Mouse (Mus musculus): ENCODE measurements around the gene Polr2e.

Gene Polr2e

DNA sequence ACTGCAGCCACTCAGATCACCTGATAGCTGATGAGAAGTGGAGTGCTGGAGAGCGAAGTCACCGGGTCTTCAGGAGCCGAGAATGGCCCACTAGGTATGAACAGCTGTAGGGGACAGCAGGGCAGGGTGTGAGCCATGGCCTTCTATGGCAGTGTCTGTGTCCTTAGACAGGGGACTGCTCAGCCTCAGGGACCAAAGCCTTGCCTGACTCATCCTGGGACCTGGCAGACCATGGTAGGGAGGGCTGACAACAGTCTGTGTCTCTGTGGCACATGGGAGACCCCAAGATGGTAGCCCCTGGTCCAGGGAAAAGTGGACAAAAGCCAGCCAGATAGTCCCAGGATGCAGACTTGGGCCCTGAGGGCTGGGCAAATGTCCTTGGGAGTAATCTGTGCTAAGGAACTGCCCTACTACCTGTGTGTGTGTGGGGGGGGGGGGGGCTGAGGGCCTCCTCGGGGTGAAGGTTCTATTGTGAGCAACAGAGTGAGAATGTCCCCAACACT lies 30.4 kb upstream of the Polr2e start:
- CTCF ChIA-PET, result no interaction called here

DNA sequence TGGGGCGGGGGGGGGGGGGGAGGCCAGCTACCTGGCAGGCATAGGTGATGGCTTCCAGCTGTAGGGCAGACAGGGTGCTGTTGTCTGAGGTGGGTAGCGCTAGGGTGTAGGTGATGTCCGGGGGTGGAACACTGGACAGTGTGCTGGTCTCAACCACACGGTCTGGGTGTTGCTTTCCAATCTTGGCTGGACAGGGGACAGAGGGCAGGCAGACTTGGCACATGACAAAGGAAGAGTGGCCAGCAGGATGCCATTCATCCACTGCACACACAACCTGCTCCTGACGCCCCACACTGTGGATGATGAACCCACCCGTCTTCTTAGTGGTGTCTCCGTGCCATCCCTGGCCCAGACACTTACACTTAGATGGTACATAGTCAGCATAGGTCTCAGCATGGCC lies 29.7 kb upstream of the Polr2e start:
- ChIA-PET POLR2A (interaction anchor here in 3 of 4 experiments (0.7 to 1.7 kb wide), 5 partner anchors 11 to 856 kb away, joined by 3 to 4 read pairs (median 3); no protein-coding TSS in a partner anchor), CTCF (interaction anchor here in 1 of 4 experiments (0.7 kb wide), 1 partner anchor 93 kb away, joined by 3 read pairs; no protein-coding TSS in a partner anchor)

More for the DNA sequence above, 30.4 kb upstream of the Polr2e start:
- POLR2A ChIA-PET, result interaction anchor here in 2 of 4 experiments (1.7 kb wide), 2 partner anchors 16 to 17 kb away, joined by 4 to 5 read pairs; no protein-coding TSS in a partner anchor

DNA sequence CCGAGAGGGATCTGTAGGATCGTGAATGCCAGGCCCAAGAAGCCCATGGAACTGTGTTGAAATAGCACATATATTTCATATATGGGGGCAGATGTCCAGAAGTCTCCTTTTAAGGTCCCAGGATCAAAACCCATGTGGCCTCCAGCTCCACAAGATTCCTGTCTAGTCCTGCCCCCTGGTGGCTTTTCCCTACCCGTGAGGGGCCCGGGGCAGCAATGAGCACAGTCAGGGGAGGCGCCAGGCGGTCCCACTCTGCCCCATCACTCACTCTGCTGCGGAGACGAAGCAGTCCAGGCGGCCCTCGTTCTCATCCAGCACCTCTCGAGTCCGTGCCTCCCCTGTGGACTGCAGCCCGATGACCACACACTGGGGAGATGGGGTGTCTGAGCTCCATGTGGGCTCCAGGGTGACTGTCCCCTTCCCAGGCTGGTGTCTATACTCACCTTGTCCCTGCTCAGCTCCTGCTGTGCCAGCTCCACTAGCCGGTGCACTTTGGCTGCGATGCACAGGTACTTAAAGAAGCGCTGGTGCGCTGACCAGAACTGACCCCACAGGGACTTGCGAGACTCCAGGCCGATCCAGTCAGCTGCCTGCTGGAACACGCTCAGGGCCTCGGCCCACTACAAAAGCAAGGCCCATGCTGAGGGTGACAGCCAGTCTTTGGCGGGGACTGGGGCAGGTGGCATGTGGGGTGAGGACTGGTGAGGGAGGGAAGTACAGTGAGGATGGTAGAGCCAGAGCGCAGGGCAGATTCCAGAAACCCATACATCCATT lies 24.5 kb upstream of the Polr2e start:
- CTCF ChIA-PET, result interaction anchor here (0.6 to 3.5 kb wide), 22 partner anchors 10 to 106 kb away, joined by 3 to 13 read pairs (median 3); partner anchors contain the start of gene Tmem259 (in 3 of the 4)

DNA sequence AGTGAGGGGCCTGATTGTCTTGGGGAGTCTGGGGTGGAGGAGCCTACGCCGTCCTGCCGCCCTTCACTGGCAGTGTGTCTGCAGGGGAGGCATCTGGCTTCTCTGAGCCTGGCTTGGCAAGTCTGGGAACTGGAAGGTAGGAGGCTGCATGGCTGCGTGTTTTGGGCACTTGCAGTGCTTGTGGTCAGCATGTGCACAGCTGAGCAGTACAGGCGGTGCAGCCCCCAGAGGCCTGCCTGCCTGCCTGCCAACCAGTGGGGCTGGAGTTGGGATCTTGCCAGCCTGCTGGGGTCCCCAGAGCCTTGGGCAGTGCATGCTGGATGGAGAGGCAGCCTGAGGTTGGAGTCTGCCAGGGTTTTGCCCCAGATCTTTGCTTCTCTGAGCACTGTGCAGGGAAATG lies 23.5 kb upstream of the Polr2e start:
- ChIA-PET CTCF (interaction anchor here in 3 of 4 experiments (0.6 to 3.5 kb wide), 7 partner anchors 9 to 104 kb away, joined by 3 to 13 read pairs (median 3); partner anchors contain the start of gene Tmem259 (in 1 of the 3)), POLR2A (interaction anchor here in 3 of 4 experiments (0.7 to 17.9 kb wide), 4 partner anchors 9 to 66 kb away, joined by 3 to 849 read pairs (median 27); partner anchors contain the start of genes Gpx4 (in 1 of the 3) and Polr2e (in 1 of the 3))

More for the DNA sequence above, 24.5 kb upstream of the Polr2e start:
- POLR2A ChIA-PET, result interaction anchor here in 3 of 4 experiments (0.7 to 17.9 kb wide), 6 partner anchors 7 to 79 kb away, joined by 3 to 849 read pairs (median 4); partner anchors contain the start of genes Gpx4 (in 1 of the 3) and Polr2e (in 1 of the 3)

DNA sequence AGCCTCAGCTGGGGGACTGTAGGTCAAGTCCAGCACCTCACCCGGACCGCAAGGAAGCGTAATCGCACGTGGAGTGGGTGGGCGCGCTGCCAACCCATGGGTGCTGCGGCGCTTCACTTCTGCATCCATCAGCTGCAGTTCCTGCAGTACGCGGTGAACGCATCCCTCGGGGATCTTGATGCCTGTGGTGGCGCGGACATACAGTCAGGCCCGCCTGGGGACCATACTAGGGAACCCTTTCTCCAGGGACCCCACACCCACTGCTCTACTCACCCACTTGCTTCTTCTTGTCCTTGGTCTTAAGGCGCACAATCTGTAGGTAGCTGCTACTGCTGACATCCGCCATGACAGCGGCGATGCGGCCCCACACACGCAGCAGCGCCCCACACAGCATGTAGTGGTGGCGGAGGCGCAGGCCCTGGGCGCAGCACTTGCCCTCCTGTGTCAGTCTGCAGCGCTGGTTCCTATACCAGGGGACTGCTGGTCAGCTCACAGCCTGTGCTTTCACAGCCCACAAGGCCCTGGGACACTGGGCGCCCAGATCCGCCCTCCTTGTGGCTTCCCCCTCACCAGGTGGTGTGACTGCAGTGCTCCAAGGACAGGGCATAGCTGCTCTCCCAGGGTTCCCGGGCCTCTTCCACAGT lies 18.2 kb upstream of the Polr2e start:
- CTCF ChIA-PET, result interaction anchor here (0.6 to 2.1 kb wide), 13 partner anchors 17 to 187 kb away, joined by 3 to 5 read pairs (median 3); partner anchors contain the start of genes Stk11 (in 1 of the 4) and Tmem259 (in 1 of the 4)
- POLR2A ChIA-PET, result interaction anchor here (0.6 to 24.5 kb wide), 58 partner anchors 8 to 329 kb away, joined by 3 to 849 read pairs (median 4); partner anchors contain the start of genes Gpx4 (in 3 of the 4), Polr2e (in 3 of the 4), Tmem259 (in 3 of the 4) and Arhgap45 (in 2 of the 4)

DNA sequence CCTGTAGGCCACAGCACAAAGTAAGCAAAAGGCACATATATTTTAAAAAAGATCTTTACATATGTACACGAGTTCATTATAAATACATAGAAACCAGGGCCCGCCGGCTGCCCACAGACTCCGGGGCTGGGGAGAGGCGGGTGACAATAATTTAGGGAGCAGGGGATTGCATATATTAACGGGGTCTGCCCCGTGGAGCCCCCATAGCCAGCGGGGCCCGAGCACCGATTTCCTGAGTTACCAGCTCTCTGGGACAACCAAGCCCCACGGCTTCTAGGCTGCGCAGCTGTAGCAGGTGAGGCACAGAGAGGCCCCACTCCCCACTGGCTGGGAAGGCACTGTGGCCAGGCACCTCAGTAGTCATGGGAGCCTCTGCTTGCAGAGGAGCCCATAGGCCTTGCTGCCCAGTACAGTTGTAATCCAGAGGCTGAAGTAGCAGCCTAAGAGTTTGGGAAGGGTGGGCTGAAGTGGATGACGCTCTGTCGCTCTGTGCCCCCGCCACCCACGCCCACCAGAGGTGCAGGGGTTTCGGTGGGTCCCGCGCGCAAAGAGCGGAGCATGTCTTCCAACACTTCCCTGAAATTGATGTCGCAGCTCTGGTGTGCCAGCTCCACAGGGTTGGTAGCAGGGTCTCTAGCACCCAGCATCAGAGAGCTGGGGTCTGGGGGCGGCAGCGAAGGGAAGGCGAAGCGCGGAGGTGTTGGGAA lies 17.5 kb upstream of the Polr2e start:
- CTCF ChIA-PET, result interaction anchor here in 3 of 4 experiments (0.6 to 2.1 kb wide), 9 partner anchors 26 to 188 kb away, joined by 3 to 5 read pairs (median 3); partner anchors contain the start of gene Tmem259 (in 1 of the 3)
- POLR2A ChIA-PET, result interaction anchor here (0.6 to 24.5 kb wide), 58 partner anchors 8 to 329 kb away, joined by 3 to 849 read pairs (median 4); partner anchors contain the start of genes Gpx4 (in 3 of the 4), Polr2e (in 3 of the 4), Tmem259 (in 3 of the 4) and Arhgap45 (in 2 of the 4)

DNA sequence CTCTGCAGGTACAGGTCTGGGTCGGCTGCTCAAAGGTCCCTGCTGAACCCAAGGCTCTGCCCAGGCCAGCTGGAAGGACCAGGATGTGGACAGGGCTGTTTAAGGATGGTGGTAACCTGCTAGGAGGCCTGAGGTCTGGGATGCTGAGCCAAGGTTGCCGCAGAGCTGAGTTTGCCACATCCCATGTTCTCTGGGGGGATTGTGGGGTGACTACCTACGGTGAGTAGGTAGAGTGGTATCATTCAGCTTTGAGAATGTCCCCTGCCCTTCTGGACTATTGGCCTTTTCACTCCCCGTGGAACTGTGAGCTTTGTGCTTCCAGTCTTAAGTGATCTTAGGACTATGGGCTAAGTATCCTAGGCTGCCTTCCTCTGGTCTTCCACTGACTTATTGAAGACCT lies 16.9 kb upstream of the Polr2e start:
- CTCF ChIA-PET, result interaction anchor here in 2 of 4 experiments (0.6 kb wide), 2 partner anchors 188 to 1990 kb away, joined by 3 read pairs; no protein-coding TSS in a partner anchor
- POLR2A ChIA-PET, result interaction anchor here (0.5 to 24.5 kb wide), 35 partner anchors 8 to 273 kb away, joined by 3 to 849 read pairs (median 5); partner anchors contain the start of genes Gpx4 (in 3 of the 4), Polr2e (in 3 of the 4), Cnn2 (in 2 of the 4) and Tmem259 (in 2 of the 4)

DNA sequence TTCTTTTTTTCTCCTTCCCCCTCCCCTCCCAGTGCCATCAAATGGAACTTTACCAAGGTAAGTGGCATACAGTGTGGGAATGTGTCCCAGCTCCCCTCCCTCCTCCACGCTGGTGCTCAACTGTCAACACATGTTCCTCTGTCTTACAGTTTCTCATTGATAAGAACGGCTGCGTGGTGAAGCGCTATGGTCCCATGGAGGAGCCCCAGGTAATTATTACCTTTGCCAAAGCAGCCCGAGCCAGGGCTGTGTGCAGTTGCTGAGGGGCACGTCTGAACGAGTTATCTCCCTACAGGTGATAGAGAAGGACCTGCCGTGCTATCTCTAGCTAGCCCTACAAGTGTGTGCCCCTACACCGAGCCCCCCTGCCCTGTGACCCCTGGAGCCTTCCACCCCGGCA lies 16.3 kb upstream of the Polr2e start:
- ChIA-PET CTCF (interaction anchor here in 3 of 4 experiments (0.6 to 1.1 kb wide), 3 partner anchors 64 to 1991 kb away, joined by 3 read pairs; no protein-coding TSS in a partner anchor), POLR2A (interaction anchor here (0.5 to 24.5 kb wide), 37 partner anchors 10 to 283 kb away, joined by 3 to 849 read pairs (median 4); partner anchors contain the start of genes Gpx4 (in 3 of the 4), Polr2e (in 3 of the 4), Arhgap45 (in 1 of the 4) and Cnn2 (in 1 of the 4))

DNA sequence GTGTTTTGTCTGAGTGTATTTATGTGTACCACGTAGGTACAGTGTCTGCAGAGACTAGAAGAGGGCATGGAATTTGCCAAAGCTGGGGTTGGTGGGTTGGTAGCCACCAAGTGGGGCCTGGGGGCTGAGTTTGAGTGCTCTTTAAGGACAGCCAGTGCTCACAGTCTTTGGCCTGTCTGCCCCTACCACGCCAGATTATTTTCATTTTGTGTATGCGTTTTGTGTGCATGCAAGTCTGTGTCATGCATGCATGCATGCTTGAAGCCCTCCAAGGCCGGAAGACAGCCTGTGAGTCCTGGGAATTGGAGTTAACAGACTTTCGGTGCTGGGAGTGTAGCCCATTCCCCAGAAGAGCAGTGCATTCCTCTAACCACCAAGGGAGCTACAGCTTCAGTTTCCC lies 15.8 kb upstream of the Polr2e start:
- POLR2A ChIA-PET, result interaction anchor here (0.5 to 24.5 kb wide), 34 partner anchors 10 to 381 kb away, joined by 3 to 849 read pairs (median 4); partner anchors contain the start of genes Gpx4 (in 3 of the 4), Polr2e (in 3 of the 4), Arhgap45 (in 1 of the 4) and Cnn2 (in 1 of the 4)
- CTCF ChIA-PET, result interaction anchor here in 3 of 4 experiments (0.6 to 2.2 kb wide), 3 partner anchors 8 to 464 kb away, joined by 3 to 8 read pairs (median 5); no protein-coding TSS in a partner anchor

DNA sequence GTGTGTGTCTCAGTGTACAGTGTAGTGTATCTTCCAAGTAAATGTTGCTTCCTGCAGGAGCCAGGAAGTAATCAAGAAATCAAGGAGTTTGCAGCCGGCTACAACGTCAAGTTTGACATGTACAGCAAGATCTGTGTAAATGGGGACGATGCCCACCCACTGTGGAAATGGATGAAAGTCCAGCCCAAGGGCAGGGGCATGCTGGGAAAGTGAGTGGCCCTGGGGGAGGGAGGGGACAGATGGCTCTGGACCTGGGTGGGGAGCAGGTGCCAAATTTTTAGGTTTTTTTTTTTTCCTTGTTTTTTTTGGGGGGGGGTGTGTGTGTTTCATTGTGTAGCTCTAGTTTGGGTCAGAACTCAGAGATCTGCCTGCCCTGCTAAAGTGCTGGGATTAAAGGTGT lies 15.3 kb upstream of the Polr2e start:
- ChIA-PET POLR2A (interaction anchor here (0.6 to 29.7 kb wide), 29 partner anchors 4 to 381 kb away, joined by 3 to 849 read pairs (median 5); partner anchors contain the start of genes Gpx4 (in 3 of the 4), Polr2e (in 3 of the 4), Arhgap45 (in 1 of the 4) and Cnn2 (in 1 of the 4)), CTCF (interaction anchor here in 3 of 4 experiments (0.6 to 2.2 kb wide), 4 partner anchors 9 to 464 kb away, joined by 3 to 8 read pairs (median 4); no protein-coding TSS in a partner anchor)

DNA sequence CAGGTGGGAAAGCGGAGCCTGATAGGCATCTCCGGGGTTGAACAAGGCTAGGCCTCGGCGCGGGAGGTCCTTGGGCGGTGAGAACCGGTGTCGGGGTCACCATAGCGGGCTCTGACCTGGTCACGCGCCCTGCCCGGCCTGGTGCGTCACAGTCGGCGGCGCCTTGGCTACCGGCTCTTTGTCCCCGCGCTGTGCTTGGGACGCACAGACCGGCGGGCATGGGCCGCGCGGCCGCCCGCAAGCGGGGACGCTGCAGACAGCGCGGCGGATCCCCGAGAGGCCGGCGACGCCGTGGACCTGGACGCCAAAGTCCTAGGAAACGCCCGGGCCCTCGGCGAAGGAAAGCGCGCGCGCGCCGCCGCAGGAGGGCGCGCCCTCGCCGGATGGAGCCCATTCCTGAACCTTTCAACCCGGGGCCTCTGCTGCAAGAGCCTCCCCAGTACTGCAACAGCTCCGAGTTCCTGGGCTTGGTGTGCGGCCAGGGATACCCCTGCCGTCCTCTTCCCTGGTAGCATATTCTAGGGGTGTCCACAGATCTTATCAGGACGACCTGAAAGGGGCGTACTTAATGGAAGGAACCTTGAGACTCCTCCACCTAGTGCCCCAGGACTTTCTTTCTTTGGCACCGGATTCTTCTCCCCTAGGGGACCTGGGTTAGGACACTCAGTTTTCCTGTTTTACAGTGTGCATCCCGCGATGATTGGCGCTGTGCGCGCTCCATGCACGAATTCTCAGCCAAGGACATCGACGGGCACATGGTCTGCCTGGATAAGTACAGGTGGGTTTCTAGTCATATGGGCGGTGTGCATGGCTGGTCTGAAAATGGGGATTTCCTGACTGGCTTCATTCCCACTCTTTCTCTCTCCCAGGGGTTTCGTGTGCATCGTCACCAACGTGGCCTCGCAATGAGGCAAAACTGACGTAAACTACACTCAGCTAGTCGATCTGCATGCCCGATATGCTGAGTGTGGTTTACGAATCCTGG lies 14.5 kb upstream of the Polr2e start:
- POLR2A ChIA-PET, result interaction anchor here (0.6 to 29.7 kb wide), 102 partner anchors 5 to 875 kb away, joined by 3 to 849 read pairs (median 4); partner anchors contain the start of genes Cnn2 (in 3 of the 4), Gpx4 (in 3 of the 4), Polr2e (in 3 of the 4) and Tmem259 (in 3 of the 4)

DNA sequence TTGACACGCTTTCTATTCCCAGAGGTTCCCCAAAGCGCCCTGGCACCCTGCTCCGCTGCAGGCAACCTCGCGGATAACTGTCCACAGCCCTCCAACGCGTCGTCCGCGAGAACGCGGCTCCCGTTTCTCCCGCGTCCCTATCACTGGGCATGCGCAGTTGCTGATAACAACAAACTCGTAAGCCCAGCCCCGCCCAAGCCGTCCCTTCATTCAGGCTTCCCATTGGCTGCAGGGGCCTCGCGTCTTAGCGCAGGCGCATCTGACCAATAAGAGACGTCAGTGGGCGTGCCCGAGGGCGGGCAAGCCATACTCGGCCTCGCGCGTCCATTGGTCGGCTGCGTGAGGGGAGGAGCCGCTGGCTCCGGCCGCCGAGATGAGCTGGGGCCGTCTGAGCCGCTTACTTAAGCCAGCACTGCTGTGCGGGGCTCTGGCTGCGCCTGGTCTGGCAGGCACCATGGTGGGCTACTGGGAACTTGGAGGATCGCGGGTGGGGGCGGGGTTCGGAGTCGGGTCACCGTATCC lies 13.7 kb upstream of the Polr2e start:
- ChIA-PET CTCF (interaction anchor here (0.6 to 2.2 kb wide), 14 partner anchors 8 to 321 kb away, joined by 3 to 11 read pairs (median 4); partner anchors contain the start of genes Tmem259 (in 1 of the 4) and Wdr18 (in 1 of the 4)), POLR2A (interaction anchor here (0.6 to 29.7 kb wide), 104 partner anchors 6 to 1657 kb away, joined by 3 to 849 read pairs (median 4); partner anchors contain the start of genes Cnn2 (in 3 of the 4), Gpx4 (in 3 of the 4), Polr2e (in 3 of the 4) and Ptbp1 (in 3 of the 4))

More for the DNA sequence above, 14.5 kb upstream of the Polr2e start:
- CTCF ChIA-PET, result interaction anchor here in 3 of 4 experiments (0.5 to 2.2 kb wide), 14 partner anchors 8 to 907 kb away, joined by 3 to 11 read pairs (median 4); partner anchors contain the start of genes Tmem259 (in 1 of the 3) and Wdr18 (in 1 of the 3)

DNA sequence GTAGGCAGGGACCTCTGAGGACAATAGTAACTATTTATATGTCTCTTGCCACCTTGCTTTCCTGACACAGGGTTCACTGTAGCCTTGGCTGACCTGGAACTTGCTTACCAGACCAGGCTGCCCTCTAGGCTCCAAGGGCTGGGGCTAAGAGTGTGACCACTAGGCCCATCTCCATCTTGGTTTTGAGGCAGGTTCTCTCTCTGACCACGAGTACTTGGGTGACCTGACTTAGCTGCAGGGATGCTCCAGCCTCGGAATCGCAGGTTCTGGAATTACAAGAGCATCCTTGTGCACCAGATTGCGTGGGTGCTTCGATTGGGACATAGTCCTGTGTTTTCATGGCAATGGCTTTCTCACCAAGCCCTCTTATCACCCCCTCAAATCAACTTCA lies 12.8 kb upstream of the Polr2e start:
- ChIA-PET POLR2A (interaction anchor here (0.5 to 29.7 kb wide), 106 partner anchors 7 to 1217 kb away, joined by 3 to 849 read pairs (median 7); partner anchors contain the start of genes Gpx4 (in 3 of the 4), Polr2e (in 3 of the 4), Ptbp1 (in 3 of the 4) and Stk11 (in 3 of the 4)), CTCF (interaction anchor here (0.6 to 1.9 kb wide), 19 partner anchors 10 to 181 kb away, joined by 3 to 9 read pairs (median 4); partner anchors contain the start of genes Mum1 (in 1 of the 4), Polr2e (in 1 of the 4) and Tmem259 (in 1 of the 4))
